Mouse (Mus musculus): ENCODE measurements around the gene Ston1. TPM values are rescaled to one million over a fixed set of nuclear protein-coding genes. Genes with fewer than 3 reads are reported as not detected.

Gene Ston1
- polyA plus RNA-seq, 1 experiment from 2014 or later, result 1.4 TPM

DNA sequence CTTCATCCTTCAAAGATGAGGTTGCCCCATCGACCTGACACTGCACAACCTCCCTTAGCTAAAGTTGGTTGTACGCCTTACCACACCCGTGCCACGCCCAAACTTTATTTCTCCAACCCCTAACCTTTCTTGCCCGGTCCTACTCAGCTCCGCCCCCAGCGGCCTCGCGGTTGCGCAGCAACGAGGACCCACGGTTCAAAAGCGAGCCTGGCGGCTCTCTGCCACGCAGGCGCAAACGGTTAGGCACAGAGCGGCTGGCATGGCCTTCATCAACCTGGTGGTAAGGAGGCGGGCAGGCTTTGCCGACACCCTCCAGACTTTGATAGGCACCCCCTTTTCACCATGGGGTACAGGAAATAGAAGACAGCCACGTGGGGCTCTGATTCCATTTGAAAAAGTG is 71.0 kb downstream of the Ston1 start, which contains the start of gene Gtf2a1l:
Gene Gtf2a1l, plus strand, starts transcription at position 209 of the 400 bp plus-strand sequence.
- WGBS, result 34% methylated on average over 21 of the region's 21 CpGs
- H3K4me3 ChIP-seq, result no peak within 1 kb of the TSS
- H3K36me3 ChIP-seq (replicated peaks), result no peaks in the 10 kb centered on the region
- DNase-seq (ENCODE audit: extremely low spot score, low spot score), result peak; percentile 36
- H3K9me3 ChIP-seq, result no peaks in the 10 kb centered on the region
- H3K27ac ChIP-seq, result no peak within 1 kb of the TSS
- H3K4me1 ChIP-seq, result peaks cover 26% of the 10 kb centered on the region
- peaks cover 91% of the 10 kb centered on the region for H3K27me3 ChIP-seq (ENCODE audit: poor library complexity, severe bottlenecking)

DNA sequence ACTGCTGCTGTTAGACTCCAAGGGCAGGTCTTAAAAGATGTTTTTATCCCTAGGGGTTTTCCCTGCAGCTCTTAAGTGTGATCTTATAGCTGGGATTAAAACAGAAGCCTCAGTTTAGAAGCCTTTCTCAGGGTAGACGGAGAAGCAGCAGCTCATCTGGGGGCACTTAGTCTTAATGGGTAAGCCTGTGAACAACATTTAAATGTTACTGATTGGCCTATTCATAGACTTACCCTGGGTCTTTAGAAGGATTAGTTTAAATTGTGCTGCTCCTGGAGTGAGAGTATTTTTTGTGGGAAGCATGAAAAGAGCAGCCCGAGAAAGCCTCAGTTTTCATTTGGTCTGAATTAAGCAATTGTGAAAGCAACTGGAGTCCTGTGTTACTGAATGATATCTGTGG is 72.4 kb downstream of the Ston1 start:
- H3K27ac ChIP-seq, result no peak overlapping the region
- H3K4me1 ChIP-seq, result peaks cover 26% of the 10 kb centered on the region
- H3K27me3 ChIP-seq (ENCODE audit: poor library complexity, severe bottlenecking), result peaks cover 93% of the 10 kb centered on the region
- DNase-seq (ENCODE audit: extremely low spot score, low spot score), result no peak
- H3K9me3 ChIP-seq, result no peaks in the 10 kb centered on the region
- no peaks in the 10 kb centered on the region for H3K36me3 ChIP-seq (replicated peaks)
- 8% methylated on average over 2 of the region's 2 CpGs for WGBS
- no peak overlapping the region for H3K4me3 ChIP-seq

DNA sequence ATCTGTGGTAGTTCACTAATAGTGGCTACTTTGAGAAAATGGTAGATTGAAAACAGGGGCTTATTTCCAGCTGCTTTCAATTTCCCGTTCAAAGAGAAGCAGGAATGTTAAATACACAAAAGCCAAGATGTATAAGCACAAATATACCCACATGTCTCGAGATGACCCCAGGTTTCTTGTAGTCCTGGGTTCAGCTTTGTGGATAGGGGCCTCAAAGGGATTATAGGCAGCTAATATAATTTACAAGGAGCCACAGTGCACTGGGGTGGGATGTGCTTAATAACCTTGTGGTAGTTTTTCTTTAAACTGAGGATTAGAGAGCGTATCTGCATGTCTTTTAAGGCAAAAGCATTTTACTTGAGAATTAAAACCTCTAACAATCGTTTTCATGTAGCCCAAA is 73.3 kb downstream of the Ston1 start:
- Histone ChIP-seq H3K4me3 (no peak overlapping the region), H3K27me3 (ENCODE audit: poor library complexity, severe bottlenecking) (peaks cover 88% of the 10 kb centered on the region), H3K36me3 (replicated peaks) (no peaks in the 10 kb centered on the region), H3K4me1 (peaks cover 26% of the 10 kb centered on the region), H3K9me3 (no peaks in the 10 kb centered on the region), H3K27ac (no peak overlapping the region)
- no peak for DNase-seq (ENCODE audit: extremely low spot score, low spot score)
- 51% methylated on average over 4 of the region's 4 CpGs for WGBS

DNA sequence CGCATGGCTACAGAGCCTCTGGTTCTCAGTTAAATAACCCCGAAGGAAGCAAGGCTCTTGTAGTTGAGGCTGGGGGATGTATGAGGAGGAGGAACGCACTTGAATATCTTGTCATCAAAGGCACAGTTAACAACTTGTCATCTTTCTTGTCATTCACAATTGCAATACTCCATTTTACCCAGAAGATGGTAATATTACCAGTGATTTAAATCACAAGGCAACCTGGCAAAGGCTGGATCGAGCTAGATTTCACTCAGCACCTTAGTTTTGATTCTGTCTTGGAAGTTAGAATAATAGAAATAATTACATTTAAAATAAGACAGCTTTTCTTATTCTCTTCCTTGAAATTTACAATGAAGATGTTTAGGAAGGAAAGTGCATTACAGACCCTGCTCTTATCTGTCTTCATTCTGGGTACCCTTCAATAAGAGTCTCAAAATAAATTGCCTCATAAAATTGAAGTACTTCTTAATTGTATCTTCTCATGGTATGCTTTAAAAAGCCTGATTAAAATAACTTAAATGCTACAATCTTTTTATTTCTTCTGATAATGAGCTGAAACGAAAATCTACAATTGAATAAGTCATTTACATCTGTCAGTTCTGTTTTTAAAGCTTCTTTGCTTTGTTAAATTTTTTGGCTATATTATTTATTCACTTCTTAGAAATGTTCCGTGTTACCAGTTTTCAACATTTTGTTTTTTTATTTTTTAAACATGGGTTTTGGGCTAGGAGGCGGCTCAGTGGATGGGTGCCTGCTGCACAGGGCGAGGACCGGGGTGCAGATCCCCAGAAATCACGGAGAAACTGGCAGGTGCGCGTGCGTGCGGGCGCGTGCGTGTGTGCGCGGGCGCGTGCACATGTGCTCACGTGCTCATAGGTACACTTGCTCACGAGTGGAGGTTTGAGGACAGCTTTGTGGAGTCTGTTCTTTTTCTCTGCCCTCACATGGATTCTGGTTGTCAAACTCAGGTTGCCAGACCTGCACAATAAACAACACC is 78.1 kb downstream of the Ston1 start:
- 94% methylated on average over 23 of the region's 23 CpGs for WGBS

DNA sequence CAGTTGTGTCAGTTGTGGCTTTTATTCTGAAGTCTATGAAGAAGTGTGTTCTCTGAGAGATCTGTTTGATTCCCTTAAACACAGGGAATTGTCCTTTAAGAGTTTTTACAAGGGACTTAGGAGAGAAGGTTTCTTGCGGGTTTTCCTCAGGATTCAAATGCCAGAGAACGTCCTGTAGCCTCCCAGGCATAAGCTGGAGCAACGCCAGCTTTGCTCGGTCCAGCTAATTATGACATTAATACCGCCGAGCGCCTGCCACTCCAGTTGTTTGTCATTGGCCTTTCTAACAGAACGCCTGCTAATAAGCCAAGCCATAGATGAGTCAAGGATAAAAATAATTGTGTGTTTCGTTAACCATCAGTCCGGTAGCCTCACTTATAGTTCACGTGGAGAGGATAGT is 90.7 kb downstream of the Ston1 start:
- no peak for DNase-seq (ENCODE audit: extremely low spot score, low spot score)
- H3K4me1 ChIP-seq, result peaks cover 7% of the 10 kb centered on the region; the same call in 1 of the 2 replicates
- 73% methylated on average over 11 of the region's 11 CpGs for WGBS
- H3K9me3 ChIP-seq, result no peaks in the 10 kb centered on the region
- no peak overlapping the region for H3K4me3 ChIP-seq
- H3K27me3 ChIP-seq (ENCODE audit: poor library complexity, severe bottlenecking), result no peaks in the 10 kb centered on the region
- H3K36me3 ChIP-seq (replicated peaks), result no peaks in the 10 kb centered on the region
- no peak overlapping the region for H3K27ac ChIP-seq

More for the DNA sequence above, 78.1 kb downstream of the Ston1 start:
- H3K27me3 ChIP-seq (ENCODE audit: poor library complexity, severe bottlenecking), result peaks cover 46% of the 10 kb centered on the region
- H3K9me3 ChIP-seq, result no peaks in the 10 kb centered on the region
- no peak for DNase-seq (ENCODE audit: extremely low spot score, low spot score)
- no peaks in the 10 kb centered on the region for H3K36me3 ChIP-seq (replicated peaks)
- H3K4me1 ChIP-seq, result peaks cover 8% of the 10 kb centered on the region
- H3K27ac ChIP-seq, result no peak overlapping the region
- H3K4me3 ChIP-seq, result no peak overlapping the region

DNA sequence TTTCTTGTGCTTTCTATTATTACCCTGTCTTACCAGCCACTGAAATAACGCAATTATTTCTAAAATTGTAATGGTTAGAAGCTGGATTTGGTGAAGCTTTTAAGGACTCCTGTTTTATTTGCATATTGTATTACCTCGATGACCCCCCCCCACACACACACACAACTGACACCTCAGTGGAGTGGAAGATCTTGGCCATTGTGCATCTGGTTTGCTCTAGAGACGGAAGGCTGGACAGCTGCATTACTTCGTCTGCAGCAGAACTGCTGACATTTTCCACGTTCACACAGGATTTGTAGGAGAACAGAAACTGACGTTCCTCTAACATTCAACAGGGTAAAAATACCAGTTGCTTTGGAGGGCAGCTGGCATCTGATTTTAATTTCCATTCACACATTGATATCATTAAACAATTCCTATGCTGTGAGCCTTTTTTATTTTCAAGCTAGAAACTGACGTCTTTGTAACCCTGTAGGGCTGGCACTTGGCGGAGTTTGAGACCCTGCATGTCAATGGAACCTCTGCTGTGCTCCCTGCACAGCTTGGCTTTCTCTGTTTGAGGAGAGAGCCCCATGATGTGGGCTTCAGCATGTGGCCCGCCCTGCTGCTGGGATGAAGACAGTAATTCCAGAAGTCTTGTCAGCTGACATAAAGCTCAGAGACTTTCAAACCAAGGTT is 99.3 kb downstream of the Ston1 start:
- Histone ChIP-seq H3K36me3 (replicated peaks) (no peaks in the 10 kb centered on the region), H3K27ac (no peak overlapping the region), H3K4me3 (no peak overlapping the region), H3K27me3 (ENCODE audit: poor library complexity, severe bottlenecking) (no peaks in the 10 kb centered on the region; the same call in 1 of the 2 replicates), H3K9me3 (no peaks in the 10 kb centered on the region), H3K4me1 (no peaks in the 10 kb centered on the region)
- DNase-seq (ENCODE audit: extremely low spot score, low spot score), result no peak
- 69% methylated on average over 9 of the region's 9 CpGs for WGBS

DNA sequence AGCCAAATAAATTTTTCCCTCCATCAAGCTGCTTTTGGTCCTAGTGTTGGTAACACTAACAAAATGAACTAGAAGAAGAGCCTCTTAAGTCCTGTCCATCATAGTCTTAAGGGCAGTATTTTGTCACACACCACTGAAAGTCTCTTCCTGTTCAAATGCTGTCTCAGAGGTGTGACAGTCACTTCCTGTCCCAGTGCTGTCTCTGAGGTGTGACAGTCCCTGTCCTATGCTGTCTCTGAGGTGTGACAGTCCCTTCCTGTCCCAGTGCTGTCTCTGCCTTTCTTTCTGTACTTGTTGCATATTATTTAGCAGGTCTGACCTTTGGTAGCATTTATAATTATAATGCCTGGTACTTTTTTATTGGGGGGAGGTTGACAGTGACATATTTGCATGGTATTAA is 103.4 kb downstream of the Ston1 start:
- Histone ChIP-seq H3K4me1 (no peaks in the 10 kb centered on the region), H3K27ac (no peak overlapping the region), H3K27me3 (ENCODE audit: poor library complexity, severe bottlenecking) (no peaks in the 10 kb centered on the region), H3K9me3 (no peaks in the 10 kb centered on the region), H3K4me3 (no peak overlapping the region), H3K36me3 (replicated peaks) (no peaks in the 10 kb centered on the region)
- no peak for DNase-seq (ENCODE audit: extremely low spot score, low spot score)

DNA sequence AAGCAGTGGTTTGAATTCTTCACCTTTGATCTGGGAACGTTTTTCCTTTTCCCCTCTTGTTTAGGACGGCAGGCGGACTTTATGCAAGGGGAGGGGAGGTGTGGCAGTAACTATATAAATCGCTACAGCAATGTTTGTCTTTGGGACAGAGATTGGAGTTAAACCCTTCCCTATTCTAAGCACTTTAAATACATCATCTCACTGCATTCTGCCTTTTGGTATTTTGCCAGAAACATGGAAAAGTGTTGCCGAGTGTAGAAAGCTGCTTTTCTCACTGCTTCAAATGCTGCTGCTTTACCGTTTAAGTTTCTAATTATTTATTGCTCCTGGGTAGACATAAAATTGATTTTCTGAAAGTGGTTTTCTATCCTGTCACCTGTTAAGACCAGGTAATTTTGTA is 104.9 kb downstream of the Ston1 start:
- no peaks in the 10 kb centered on the region for H3K9me3 ChIP-seq
- WGBS, result 63% methylated on average over 6 of the region's 6 CpGs

DNA sequence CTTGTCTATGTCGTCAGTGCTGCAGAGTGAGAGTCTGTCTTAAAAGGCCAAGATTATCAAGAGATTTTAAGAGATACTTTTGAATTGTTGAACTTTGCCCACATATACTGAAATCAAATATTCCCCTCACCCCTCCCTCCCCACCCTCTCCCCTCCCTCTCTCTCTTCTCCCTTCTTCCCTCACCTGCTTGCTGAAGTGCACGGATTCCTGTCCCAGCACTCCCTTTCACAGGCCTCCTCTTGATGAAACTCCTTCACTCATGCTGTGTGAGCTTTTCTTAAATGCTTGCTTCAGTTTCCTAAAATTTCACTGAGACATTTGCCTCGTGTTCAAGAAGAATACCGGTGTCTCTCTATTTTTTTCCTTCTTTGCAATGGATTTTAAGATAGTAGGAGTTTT is 105.6 kb downstream of the Ston1 start:
- Histone ChIP-seq H3K36me3 (replicated peaks) (no peaks in the 10 kb centered on the region), H3K4me1 (peaks cover 10% of the 10 kb centered on the region), H3K27ac (no peak overlapping the region), H3K27me3 (ENCODE audit: poor library complexity, severe bottlenecking) (no peaks in the 10 kb centered on the region), H3K9me3 (no peaks in the 10 kb centered on the region), H3K4me3 (no peak overlapping the region)
- no peak for DNase-seq (ENCODE audit: extremely low spot score, low spot score)
- 41% methylated on average over 4 of the region's 4 CpGs for WGBS

More for the DNA sequence above, 104.9 kb downstream of the Ston1 start:
- Histone ChIP-seq H3K4me3 (no peak overlapping the region), H3K27ac (no peak overlapping the region), H3K36me3 (replicated peaks) (no peaks in the 10 kb centered on the region), H3K4me1 (peaks cover 10% of the 10 kb centered on the region), H3K27me3 (ENCODE audit: poor library complexity, severe bottlenecking) (no peaks in the 10 kb centered on the region)
- no peak for DNase-seq (ENCODE audit: extremely low spot score, low spot score)

DNA sequence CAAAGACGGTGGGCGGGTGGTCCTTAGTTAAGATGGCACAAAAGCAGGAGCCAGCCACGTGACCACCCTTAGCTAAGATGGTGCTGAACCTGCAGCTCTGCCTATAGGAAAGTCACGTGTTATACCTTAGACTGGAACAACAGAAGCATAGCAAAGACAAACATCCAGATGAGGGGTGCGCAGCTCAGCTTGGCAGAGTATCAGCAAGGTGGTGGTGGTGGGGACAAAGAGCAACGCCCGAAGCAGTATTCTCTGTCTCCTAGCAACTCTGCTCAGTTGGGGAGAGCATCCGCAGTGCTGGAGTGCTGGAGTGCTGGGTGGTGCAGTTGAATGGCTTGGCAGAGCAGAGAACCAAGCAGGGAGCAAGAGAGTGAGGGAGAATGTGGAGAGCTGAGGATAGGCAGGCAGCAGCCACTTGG is 108.8 kb downstream of the Ston1 start:
- Histone ChIP-seq H3K27ac (0 out of 2 replicates have a peak overlapping the region, but pooled peaks have one; percentile 30), H3K9me3 (no peaks in the 10 kb centered on the region), H3K4me3 (no peak overlapping the region), H3K4me1 (peaks cover 10% of the 10 kb centered on the region), H3K36me3 (replicated peaks) (no peaks in the 10 kb centered on the region), H3K27me3 (ENCODE audit: poor library complexity, severe bottlenecking) (no peaks in the 10 kb centered on the region)
- DNase-seq (ENCODE audit: extremely low spot score, low spot score), result no peak
- whole genome bisulfite sequencing, result 19% methylated on average over 8 of the region's 8 CpGs
